18 mouse cellular contexts compared by ENCODE assay signal in the genomic region with DNA sequence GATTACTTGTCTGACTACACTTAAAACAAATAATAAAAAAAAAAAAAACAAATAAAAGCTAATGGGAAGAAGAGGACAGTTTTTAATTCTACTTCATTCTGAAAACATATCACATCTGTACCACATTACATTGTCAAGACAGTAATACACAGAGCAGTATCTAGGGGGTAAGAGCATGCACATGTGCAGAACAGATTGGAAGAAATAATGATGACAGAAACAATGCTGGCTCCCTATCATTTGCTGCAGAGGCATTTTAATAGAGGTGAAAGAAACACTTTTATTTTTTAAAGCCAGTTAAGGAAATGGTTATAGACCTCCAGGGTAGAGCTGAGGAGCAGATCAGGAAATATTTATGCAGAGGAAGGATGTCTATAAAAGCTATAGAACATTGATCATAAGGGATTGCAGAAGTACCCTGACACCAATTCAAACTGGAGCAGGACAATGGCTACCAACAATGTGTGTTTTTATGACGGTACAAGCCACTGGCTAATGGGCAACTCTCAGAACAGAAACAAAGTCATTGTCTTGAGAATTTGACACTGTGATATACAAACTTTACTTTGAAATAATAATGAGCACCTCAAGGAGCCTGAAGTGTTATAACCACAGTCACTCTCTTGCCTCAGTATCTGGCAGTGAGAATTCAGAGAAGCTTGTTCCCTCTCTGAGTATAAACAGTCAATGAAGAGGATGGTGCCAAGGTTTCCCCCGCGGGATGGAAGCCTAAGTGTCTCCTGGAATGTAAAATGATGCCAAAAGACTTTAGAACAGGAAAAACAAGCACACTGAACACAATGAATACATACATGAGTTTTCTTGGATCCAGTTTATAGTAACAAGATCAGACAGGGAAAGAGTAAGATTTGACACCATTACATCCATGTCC.
DNase-seq lines count a peak whose midpoint lies in the region; ATAC-seq and TF ChIP-seq lines count a peak whose summit lies in the region.
"Had no signal": no experiment of that assay in that cellular context is flagged by ENCODE, and none has a peak within 500 bp of the region (broad histone marks: within the 10 kb centered on the region; RNA-seq: fewer than 3 reads in every experiment).

No protein-coding gene starts in this region.

- WGBS in embryonic facial prominence, embryonic 14.5 days, result 59% methylated on average over 3 of the region's 3 CpGs
- 83% methylated on average over 3 of the region's 3 CpGs for WGBS in embryonic facial prominence, embryonic 10.5 days
- 69% methylated on average over 3 of the region's 3 CpGs for WGBS in limb, embryonic 13.5 days
- 77% methylated on average over 3 of the region's 3 CpGs for WGBS in limb, embryonic 10.5 days
- 52% methylated on average over 3 of the region's 3 CpGs for WGBS in limb, embryonic 14.5 days

- no peak for ATAC-seq in embryonic facial prominence, embryonic 14.5 days (ENCODE audit: low read depth)
- peak; percentile 75; the same call in 1 of the 2 replicates for ATAC-seq in limb, embryonic 13.5 days (ENCODE audit: low FRiP score, low read depth)
- ATAC-seq in limb, embryonic 14.5 days (ENCODE audit: low FRiP score, low read depth), result peak; percentile 82
- ATAC-seq: activated CD4-positive, CD25-positive, alpha-beta regulatory T cell, adult 4 months; forebrain, embryonic 14.5 days; intestine, embryonic 15.5 days had no signal

- H3K36me3 ChIP-seq in embryonic facial prominence, embryonic 14.5 days (ENCODE audit: control insufficient read depth, insufficient read depth, low read length), result no peaks in the 10 kb centered on the region
- H3K36me3 ChIP-seq in embryonic facial prominence, embryonic 10.5 days (replicated peaks), result no peaks in the 10 kb centered on the region
- no peaks in the 10 kb centered on the region for H3K36me3 ChIP-seq in limb, embryonic 13.5 days
- H3K36me3 ChIP-seq in limb, embryonic 10.5 days, result no peaks in the 10 kb centered on the region
- H3K36me3 ChIP-seq in limb, embryonic 14.5 days (ENCODE audit: control insufficient read depth, insufficient read depth, low read length), result no peaks in the 10 kb centered on the region
- H3K36me3 ChIP-seq: embryonic facial prominence, embryonic 13.5 days; forebrain, embryonic 10.5 days; intestine, embryonic 15.5 days had no signal

- no peak for TF ChIP-seq POLR2A in limb, embryonic 14.5 days (IDR thresholded peaks at IDR 0.05; ENCODE audit: borderline replicate concordance, extremely low read depth, insufficient read depth, insufficient read length)

- no peak overlapping the region for H3K4me2 ChIP-seq in embryonic facial prominence, embryonic 14.5 days (ENCODE audit: low read depth, low read length)
- H3K4me2 ChIP-seq in limb, embryonic 13.5 days (replicated peaks), result no peak overlapping the region
- no peak overlapping the region for H3K4me2 ChIP-seq in limb, embryonic 14.5 days (replicated peaks; ENCODE audit: low read depth, low read length, severe bottlenecking)
- H3K4me2 ChIP-seq: embryonic facial prominence, embryonic 13.5 days; hindbrain, embryonic 14.5 days; intestine, embryonic 15.5 days had no signal

- peak; percentile 56 for DNase-seq in embryonic facial prominence, embryonic 14.5 days (ENCODE audit: low spot score)
- no peak for DNase-seq in embryonic facial prominence, embryonic 10.5 days (ENCODE audit: low spot score)
- DNase-seq in limb, embryonic 10.5 days (ENCODE audit: low spot score), result no peak
- DNase-seq in limb, embryonic 14.5 days (ENCODE audit: low spot score), result peak; percentile 61
- DNase-seq in layer of hippocampus, adult 18-20 months (ENCODE audit: low spot score in 2 of 2), result no peak
- DNase-seq in T-cell, adult 2 months (ENCODE audit: low spot score), result no peak
- DNase-seq: adrenal gland, postnatal 14 days; cerebellum, adult 11-12 months; cerebellum, adult 9-10 months; cerebellum, postnatal 25 days; heart, postnatal 14 days had no signal

- no peaks in the 10 kb centered on the region for H3K27me3 ChIP-seq in embryonic facial prominence, embryonic 14.5 days (replicated peaks; ENCODE audit: control insufficient read depth, insufficient read depth, low read length)
- no peaks in the 10 kb centered on the region for H3K27me3 ChIP-seq in embryonic facial prominence, embryonic 10.5 days (replicated peaks; ENCODE audit: low read depth, poor library complexity, severe bottlenecking)
- no peaks in the 10 kb centered on the region for H3K27me3 ChIP-seq in limb, embryonic 13.5 days
- no peaks in the 10 kb centered on the region for H3K27me3 ChIP-seq in limb, embryonic 10.5 days (ENCODE audit: low read depth, poor library complexity, severe bottlenecking)
- H3K27me3 ChIP-seq in limb, embryonic 14.5 days (ENCODE audit: control insufficient read depth, insufficient read depth, low read length), result no peaks in the 10 kb centered on the region
- H3K27me3 ChIP-seq: embryonic facial prominence, embryonic 13.5 days; intestine, embryonic 15.5 days had no signal

- no peak overlapping the region for H3K4me3 ChIP-seq in embryonic facial prominence, embryonic 14.5 days (ENCODE audit: low read depth, low read length)
- no peak overlapping the region for H3K4me3 ChIP-seq in embryonic facial prominence, embryonic 10.5 days
- H3K4me3 ChIP-seq in limb, embryonic 13.5 days, result no peak overlapping the region
- no peak overlapping the region for H3K4me3 ChIP-seq in limb, embryonic 10.5 days
- no peak overlapping the region for H3K4me3 ChIP-seq in limb, embryonic 14.5 days (replicated peaks; ENCODE audit: low read length)
- H3K4me3 ChIP-seq: embryonic facial prominence, embryonic 13.5 days; forebrain, embryonic 10.5 days; intestine, embryonic 15.5 days had no signal

- H3K9me3 ChIP-seq in embryonic facial prominence, embryonic 14.5 days (ENCODE audit: control insufficient read depth, low read length), result no peaks in the 10 kb centered on the region
- no peaks in the 10 kb centered on the region for H3K9me3 ChIP-seq in embryonic facial prominence, embryonic 10.5 days
- H3K9me3 ChIP-seq in limb, embryonic 13.5 days, result no peaks in the 10 kb centered on the region
- H3K9me3 ChIP-seq in limb, embryonic 10.5 days (replicated peaks), result no peaks in the 10 kb centered on the region
- H3K9me3 ChIP-seq in limb, embryonic 14.5 days (ENCODE audit: control insufficient read depth, low read length), result no peaks in the 10 kb centered on the region
- H3K9me3 ChIP-seq: embryonic facial prominence, embryonic 13.5 days; forebrain, embryonic 10.5 days; intestine, embryonic 15.5 days had no signal

- H3K27ac ChIP-seq in embryonic facial prominence, embryonic 14.5 days (replicated peaks; ENCODE audit: low read depth, low read length), result no peak overlapping the region
- H3K27ac ChIP-seq in embryonic facial prominence, embryonic 10.5 days (replicated peaks), result no peak overlapping the region
- no peak overlapping the region for H3K27ac ChIP-seq in limb, embryonic 13.5 days
- H3K27ac ChIP-seq in limb, embryonic 10.5 days, result no peak overlapping the region
- H3K27ac ChIP-seq in limb, embryonic 14.5 days (replicated peaks; ENCODE audit: low read depth, low read length), result no peak overlapping the region
- H3K27ac ChIP-seq: embryonic facial prominence, embryonic 13.5 days; forebrain, embryonic 10.5 days; hindbrain, embryonic 14.5 days; intestine, embryonic 15.5 days had no signal

- H3K9ac ChIP-seq in embryonic facial prominence, embryonic 14.5 days (ENCODE audit: low read depth, low read length), result no peak overlapping the region
- H3K9ac ChIP-seq in limb, embryonic 13.5 days, result no peak overlapping the region
- H3K9ac ChIP-seq in limb, embryonic 14.5 days (ENCODE audit: low read depth, low read length, severe bottlenecking), result no peak overlapping the region
- H3K9ac ChIP-seq: embryonic facial prominence, embryonic 13.5 days; hindbrain, embryonic 14.5 days; intestine, embryonic 15.5 days had no signal

- no peaks in the 10 kb centered on the region for H3K4me1 ChIP-seq in embryonic facial prominence, embryonic 14.5 days (ENCODE audit: control insufficient read depth, insufficient read depth, low read length)
- no peaks in the 10 kb centered on the region for H3K4me1 ChIP-seq in embryonic facial prominence, embryonic 10.5 days
- H3K4me1 ChIP-seq in limb, embryonic 13.5 days, result no peaks in the 10 kb centered on the region
- no peaks in the 10 kb centered on the region for H3K4me1 ChIP-seq in limb, embryonic 10.5 days
- no peaks in the 10 kb centered on the region for H3K4me1 ChIP-seq in limb, embryonic 14.5 days (ENCODE audit: control insufficient read depth, insufficient read depth, low read length)
- H3K4me1 ChIP-seq: embryonic facial prominence, embryonic 13.5 days; forebrain, embryonic 10.5 days; intestine, embryonic 15.5 days had no signal

Comparison
In these comparisons a context has a peak if more than half of its experiments do, and no peak if none do; other contexts are left out.
1. DNase-seq: peak in embryonic facial prominence, embryonic 14.5 days (single experiment) and limb, embryonic 14.5 days (single experiment); none in embryonic facial prominence, embryonic 10.5 days (single experiment), limb, embryonic 10.5 days (single experiment), layer of hippocampus, adult 18-20 months (0 of 2) and T-cell, adult 2 months (single experiment).